Mouse (Mus musculus) adrenal gland, adult 18-20 months (tissue): Measurements from ENCODE around the gene Adrb1. TPM values are rescaled to one million over a fixed set of nuclear protein-coding genes. Genes with fewer than 3 reads are reported as not detected.

Experiments used
- DNase-seq, 2 experiments: peaks; one replicate each; pipeline ENCODE4 v3.0.0; 2021 to 2022; ENCODE audit warnings: low spot score in 2 of 2
- long read RNA-seq, 2 experiments: library from polyadenylated mRNA; stranded (forward); transcript quantifications; one replicate each; pipeline ENCODE4 v2.0.0; 2021
- total RNA-seq, 2 experiments: library from RNA; stranded (reverse); gene quantifications; 1 replicate in 1 of 2; 2 replicates in 1 of 2; pipeline ENCODE4 v1.2.3; 2021

The Adrb1 gene
- total RNA-seq, result 1 to 10 TPM; 2.0 to 7.8 TPM
- long read RNA-seq, experiment 1, transcript Adrb1-201 (1 exons, 2,952 nt), result major isoform, 7 of 7 reads
- long read RNA-seq, experiment 1, partial matches to known transcripts, result 0 of 7 reads
- long read RNA-seq, experiment 1, other reads (novel, unspliced or antisense), result 0 of 7 reads
- long read RNA-seq, experiment 2, transcript Adrb1-201 (1 exons, 2,952 nt), result major isoform, 13 of 13 reads
- long read RNA-seq, experiment 2, partial matches to known transcripts, result 0 of 13 reads
- long read RNA-seq, experiment 2, other reads (novel, unspliced or antisense), result 0 of 13 reads

- DNase-seq, result peak; percentile 41 to 68
Measured at GRCm38 (mm10) chr19:56721387-56722211, at the start of gene Adrb1. Gene Adrb1, plus strand, starts transcription at chr19:56722199.

DNA sequence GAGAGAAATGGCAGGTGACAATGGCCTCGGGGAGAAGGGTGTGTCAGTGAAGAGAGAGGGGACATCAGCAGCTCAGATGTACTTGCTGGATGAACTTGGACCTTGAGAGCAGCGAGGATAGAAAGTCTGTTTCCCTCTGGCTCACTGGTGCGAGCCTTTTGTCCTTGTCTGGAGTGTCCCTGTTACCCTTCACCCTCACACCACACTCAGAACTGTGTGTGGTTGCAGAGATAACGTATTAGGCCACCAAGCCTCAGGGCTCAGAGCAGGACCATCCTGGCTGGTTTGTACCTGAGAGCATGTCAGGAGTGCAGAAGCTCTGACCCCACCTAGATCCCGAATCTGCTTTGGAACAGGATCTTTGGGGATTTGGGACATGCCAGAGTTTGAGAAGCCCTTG, 46.3 kb upstream of the Adrb1 start:
- DNase-seq, result no peak

GRCm38 (mm10) chr19:56676506-56676905, 45.5 kb upstream of the Adrb1 start:
- DNase-seq, result no peak

DNA sequence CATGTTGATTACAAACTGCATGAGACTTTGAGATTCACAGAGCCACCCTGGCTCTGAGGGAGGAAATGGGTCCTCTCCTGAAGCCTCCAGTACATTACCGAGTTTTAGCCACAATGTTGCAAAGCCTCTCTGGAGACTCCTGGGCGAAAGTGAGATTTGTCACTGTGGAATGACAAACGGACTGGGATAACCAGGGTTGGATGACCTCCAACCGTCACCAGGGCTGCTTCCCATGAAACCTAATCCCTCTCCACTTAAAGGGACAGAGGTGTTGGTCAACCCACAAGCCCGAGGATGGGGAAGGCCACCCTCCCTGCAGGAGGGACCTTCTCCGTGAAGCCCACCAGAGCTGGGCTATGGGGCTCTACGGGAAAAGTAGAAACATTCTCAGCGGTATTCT, 44.4 kb upstream of the Adrb1 start:
- no peak for DNase-seq

GRCm38 (mm10) chr19:56678516-56678915, 43.5 kb upstream of the Adrb1 start:
- DNase-seq, result no peak

DNA sequence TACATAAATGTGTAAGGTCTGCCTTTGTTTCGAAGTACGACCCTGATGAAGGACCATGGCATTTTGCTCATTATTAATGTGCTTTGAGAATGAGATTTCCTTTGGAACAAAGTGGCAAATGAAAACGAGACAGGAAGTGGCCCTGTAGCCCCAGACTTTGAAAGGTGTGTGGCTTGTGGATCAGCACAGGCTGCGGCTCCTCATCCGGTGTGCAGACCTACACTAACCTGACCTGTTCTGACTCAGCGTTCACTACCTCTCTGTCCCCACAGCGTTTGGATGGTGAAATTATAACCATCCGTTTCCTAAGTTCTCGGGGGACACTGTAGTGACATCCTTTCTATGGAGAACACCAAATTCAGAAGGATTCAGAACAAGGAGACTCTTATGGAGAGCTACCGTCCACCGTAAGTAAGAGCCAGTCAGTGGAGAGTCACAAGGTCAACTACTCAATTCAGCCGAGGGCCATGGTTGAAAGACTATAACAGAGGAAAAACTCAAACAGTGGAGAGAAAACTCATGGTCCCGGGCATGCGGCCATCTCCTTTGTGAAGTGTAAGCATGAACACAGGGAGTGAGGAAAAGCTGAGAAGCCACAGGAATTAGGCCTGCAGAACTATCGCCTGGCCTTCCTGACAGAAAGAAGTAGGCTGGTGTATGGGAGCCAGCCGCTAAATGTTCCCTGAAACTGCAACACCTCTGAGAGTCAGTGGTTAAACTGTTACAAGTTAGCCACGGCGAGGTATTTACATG, 42.6 kb upstream of the Adrb1 start:
- no peak for DNase-seq

DNA sequence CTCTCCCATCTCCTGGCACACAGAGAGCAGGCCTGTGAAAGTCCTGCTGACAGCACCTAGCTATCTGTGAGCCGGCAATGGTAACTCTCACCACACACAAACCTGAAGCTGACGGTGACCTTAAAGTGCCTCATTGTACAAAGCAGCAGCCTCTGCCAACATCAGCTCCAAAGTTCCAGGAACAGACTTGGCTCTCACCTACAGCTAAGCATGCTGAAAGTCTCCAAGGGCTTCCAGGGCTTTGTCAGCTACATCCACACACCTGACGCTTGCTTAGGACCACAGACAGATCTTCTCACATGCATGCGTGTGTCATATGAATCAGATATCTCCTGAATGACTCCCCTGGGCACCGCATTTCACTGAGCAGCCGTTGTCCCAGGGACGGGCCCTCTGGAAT, 42.0 kb upstream of the Adrb1 start:
- DNase-seq, result no peak

- no peak for DNase-seq
Measured at GRCm38 (mm10) chr19:56682297-56682696, 39.7 kb upstream of the Adrb1 start.

GRCm38 (mm10) chr19:56682843-56683242, 39.2 kb upstream of the Adrb1 start:
- DNase-seq, result no peak

- no peak for DNase-seq
Measured at GRCm38 (mm10) chr19:56685515-56685914, 36.5 kb upstream of the Adrb1 start.

DNA sequence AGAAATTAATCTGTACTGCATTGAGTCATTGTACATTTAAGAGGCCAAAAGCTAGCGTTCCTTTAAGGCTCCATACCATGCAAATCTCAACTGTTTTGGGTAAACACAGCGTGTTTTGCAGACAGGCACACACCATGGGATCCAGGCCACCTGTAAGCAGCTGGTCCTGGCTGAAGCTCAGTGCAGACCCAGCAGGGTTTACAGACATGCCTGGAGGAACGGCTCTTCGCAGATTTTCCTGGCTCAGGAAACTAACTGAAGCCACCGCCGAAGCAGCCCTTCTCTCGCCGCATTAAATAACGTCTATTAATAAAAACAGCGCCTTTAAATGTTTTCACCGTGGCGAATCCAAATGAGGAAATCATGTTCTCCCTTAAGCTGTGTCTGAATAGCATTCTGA, 35.8 kb upstream of the Adrb1 start:
- DNase-seq, result no peak

DNA sequence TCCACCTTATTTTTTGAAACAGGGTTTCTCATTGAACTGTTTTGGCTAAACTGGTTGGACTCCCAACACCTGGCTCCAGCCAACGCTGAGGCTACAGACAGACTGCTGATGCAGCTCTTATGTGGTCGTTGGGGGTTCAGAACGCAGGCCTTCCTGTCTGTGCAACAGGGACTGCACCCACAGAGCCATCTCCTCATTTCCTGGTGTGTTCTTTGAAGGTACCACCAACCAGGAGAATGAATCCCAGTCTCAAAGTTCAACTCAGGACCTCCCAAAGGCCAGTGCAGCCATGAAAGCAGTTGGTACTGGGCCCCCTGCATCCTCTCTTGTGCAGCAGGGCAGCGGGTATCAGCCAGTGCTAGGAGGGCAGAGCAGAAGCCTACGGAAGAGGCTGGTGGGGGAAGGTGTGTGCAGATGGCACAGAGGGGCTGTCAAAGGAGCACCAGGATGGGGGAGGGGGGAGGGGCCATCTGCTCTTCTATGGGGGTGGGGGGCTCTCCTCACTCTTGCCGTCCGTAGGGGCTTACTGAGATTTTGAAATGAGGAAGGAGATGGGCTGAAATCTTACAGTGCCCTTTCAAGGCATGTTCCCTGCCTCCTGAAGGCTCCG, 34.9 kb upstream of the Adrb1 start:
- DNase-seq, result no peak

GRCm38 (mm10) chr19:56687676-56688075, 34.3 kb upstream of the Adrb1 start:
- no peak for DNase-seq

- DNase-seq, result no peak
Measured at GRCm38 (mm10) chr19:56688661-56689335, 33.2 kb upstream of the Adrb1 start.

GRCm38 (mm10) chr19:56689493-56689892, 32.5 kb upstream of the Adrb1 start:
- no peak for DNase-seq

GRCm38 (mm10) chr19:56691103-56691502, 30.9 kb upstream of the Adrb1 start:
- DNase-seq, result no peak

GRCm38 (mm10) chr19:56692451-56692850, 29.5 kb upstream of the Adrb1 start:
- DNase-seq, result no peak

DNA sequence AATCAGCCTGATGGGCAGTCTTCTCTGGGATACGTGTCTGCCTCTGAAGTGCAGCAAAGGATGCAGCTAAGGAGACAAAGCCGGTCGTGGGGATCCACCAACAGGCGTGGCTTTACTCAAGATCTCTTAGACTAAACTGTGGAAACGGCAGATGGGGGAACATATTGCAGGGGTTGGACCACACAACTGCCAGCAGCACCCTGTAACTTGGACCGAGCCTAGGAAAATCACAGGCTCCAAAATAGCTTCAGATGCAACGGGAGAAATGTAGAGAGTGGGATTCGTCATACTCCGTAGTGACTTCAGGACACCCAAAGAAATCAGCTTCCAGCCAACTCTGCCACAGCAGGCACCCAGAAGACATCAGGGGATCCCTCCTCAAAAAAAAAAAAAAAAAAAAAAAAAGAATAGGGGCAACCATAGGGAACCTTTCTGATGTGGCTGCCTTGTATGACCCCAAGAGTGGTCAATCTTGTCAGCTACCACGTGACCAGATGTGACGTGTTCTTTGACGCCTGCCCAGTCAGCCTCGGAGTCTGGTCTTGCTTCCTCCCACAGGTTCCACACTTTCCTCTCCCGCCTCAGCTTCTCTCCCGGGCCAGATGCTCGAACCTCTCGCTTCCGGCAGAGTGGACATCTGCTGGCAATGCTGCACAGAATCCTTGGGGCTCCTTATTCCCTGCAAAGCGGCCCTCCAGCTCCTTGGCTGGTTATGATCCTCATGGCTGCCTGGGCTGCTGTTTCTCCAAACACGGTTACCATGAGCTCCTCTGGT, 24.4 kb upstream of the Adrb1 start:
- DNase-seq, result no peak

DNA sequence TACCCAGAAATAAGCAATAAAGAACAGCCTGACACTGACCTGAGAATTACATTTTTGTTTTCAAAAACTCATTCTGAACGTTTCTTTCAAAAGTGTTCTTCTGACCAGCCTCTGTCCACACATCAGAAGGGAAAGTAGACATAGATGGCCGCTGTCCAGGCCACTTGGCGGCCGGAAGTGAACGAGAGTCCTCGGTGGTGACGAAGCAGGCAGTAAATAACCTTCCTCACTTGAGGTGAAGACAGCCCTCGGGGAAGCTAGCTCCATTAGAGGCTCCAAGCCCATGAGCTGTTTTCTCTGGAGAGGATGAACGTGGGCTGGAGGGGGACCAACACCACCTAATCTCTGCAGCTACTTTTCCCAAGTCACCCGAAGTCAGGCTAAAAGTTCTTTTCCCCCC, 21.2 kb upstream of the Adrb1 start:
- no peak for DNase-seq

DNA sequence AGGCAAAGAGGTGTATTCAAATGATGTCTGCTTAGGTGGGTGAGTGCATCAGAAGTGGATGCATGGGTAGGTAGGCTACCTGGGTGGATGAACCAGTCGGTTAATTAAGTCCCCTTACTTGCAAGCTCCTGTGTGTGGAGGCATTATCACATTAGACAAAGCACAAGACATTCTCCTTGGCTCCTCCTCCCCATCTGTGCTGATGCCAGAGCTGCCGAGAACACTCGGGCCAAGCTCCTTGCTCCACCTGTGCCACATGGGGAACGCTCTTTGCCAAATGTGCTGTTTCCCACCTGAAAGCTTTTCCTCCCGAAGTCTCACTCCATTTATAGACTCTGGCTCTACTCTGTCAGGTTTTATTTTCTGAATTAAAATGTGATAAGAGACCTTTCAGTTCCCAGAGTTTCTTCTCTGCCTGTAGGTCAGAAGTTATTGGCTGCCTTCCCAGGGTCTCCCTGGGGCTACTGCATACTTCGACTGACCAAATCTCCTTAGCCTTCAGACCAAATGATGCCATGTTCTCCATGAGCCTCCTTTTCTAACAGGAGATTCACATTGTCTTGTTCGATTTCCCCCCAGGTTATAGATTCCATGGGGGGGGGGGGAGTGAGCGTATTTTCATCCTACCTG, 20.5 kb upstream of the Adrb1 start:
- no peak for DNase-seq
